Mouse (Mus musculus) spleen, postnatal 10 days (tissue): ENCODE data around the gene Als2cr12.
"Not testable (repeated sequence)": the region's sequence is repeated elsewhere in the genome, so short reads cannot be mapped to it uniquely, and the experiment has no call there.

Source experiments
- DNase-seq, 2 experiments: peaks; one replicate each; pipeline ENCODE4 v3.0.0; 2021 to 2022; ENCODE audit warnings: low spot score in 2 of 2

Als2cr12 gene

DNA sequence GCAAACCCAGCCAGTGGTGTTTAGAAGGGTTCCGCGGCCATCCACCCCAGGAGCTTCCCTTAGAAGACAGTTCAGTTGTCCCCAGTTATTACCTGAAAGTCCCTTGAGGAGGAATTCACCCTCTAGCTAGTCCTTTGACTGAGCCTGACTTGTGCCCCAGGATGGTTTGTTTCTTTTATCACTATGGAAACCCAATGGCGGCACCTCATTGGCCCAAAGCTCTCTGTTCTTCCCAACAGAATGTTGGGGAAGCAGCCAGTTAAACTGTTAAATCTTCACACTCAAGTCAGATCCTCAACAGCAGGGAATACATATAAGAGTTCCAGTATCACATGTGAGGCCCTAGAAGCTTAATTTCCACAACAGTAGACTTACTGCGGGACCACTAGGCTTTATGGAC, at the start of gene Als2cr12:
Gene Als2cr12 (minus strand): TSS at position 180 of the 400 bp plus-strand sequence.
- DNase-seq, result not testable (repeated sequence)

GRCm38 (mm10) chr1:58744645-58745044, 48.9 kb upstream of the Als2cr12 start:
- peak in 1 of 2 experiments; percentile 26 for DNase-seq

- DNase-seq, result no peak
These were observed 47.5 kb upstream of the Als2cr12 start for GRCm38 (mm10) chr1:58743252-58743651.

DNA sequence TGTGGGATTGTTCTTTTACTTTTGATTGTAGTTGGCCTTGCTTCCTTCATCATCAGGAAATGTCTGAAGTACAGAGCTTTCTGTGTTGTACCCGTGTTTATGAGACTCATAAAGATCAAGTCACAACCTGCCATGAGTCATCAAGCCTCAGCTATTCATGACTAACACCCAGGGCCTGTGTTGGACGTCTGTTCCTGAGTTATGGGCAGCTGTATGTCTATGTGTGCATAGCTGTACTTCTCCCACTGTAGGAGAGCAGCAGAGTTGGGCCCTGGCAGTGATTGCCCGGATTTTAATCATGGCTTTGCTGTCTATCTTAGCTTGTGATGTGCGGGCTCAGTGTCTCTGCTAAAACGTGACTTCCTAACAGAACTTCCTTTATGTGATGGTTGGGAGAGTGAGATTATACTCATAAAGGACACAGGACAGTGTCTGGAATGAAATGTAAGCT, 46.8 kb upstream of the Als2cr12 start:
- no peak for DNase-seq

DNA sequence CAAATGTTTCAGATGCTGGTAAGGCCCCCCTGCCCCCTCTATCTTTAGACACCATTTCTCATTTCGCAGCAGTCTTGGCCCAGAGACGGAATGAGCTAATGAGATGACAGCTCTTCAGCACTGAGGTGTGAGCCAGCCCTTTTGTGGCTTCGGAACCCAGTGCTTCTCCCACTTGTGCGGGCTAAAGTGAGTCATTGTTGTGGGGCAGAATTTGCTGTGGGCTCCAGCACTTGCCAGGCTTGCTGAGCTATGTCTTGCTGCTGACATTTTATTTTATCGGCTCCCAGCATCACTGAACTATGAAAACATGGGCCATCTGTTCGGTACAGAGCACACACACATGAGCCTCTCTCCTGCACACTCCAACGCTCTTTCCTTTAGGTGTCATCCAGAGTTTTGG, 43.7 kb upstream of the Als2cr12 start:
- no peak for DNase-seq

GRCm38 (mm10) chr1:58736968-58737367, 41.2 kb upstream of the Als2cr12 start:
- no peak for DNase-seq

DNA sequence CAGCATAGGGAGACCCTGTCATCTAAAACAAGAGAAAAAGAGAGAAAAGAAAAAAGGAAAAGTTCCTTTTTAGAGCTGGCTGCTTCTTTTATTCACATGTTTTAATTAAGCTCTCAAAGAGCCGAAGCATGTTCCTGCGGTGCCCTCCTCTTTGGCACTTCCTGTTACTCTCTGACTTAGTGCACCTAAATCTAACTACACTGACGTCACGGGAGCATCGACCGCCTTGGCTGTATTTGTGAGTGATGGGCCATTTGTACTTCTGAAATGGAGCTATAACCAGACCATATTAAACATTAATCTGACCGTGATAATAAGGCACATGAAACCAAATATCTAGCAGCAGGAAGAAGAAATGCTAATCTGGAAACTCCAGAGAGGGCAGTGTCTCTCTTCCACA, 40.2 kb upstream of the Als2cr12 start:
- DNase-seq, result no peak

GRCm38 (mm10) chr1:58734043-58734920, 38.5 kb upstream of the Als2cr12 start:
- DNase-seq, result no peak

DNA sequence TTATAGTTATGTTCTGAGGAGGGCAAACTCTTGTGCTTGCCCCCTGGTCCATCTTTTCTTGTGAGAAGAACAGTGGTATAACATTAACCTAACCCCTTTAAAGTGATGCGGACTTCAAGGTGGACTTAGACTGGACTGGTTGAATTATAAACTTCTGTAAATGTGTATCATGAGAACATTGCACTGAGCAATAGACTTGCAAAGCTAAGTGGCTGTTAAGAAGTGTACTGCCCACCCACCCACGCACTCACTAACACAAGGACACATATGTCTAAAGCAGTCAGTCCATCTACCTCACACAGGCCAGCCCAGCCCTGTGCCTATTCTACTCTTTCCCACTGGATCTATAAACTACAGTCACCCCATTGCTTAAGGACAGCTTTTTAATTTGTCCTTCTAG, 37.8 kb upstream of the Als2cr12 start:
- DNase-seq, result no peak

- DNase-seq, result no peak
These were observed 32.7 kb upstream of the Als2cr12 start for GRCm38 (mm10) chr1:58728590-58728868.

DNA sequence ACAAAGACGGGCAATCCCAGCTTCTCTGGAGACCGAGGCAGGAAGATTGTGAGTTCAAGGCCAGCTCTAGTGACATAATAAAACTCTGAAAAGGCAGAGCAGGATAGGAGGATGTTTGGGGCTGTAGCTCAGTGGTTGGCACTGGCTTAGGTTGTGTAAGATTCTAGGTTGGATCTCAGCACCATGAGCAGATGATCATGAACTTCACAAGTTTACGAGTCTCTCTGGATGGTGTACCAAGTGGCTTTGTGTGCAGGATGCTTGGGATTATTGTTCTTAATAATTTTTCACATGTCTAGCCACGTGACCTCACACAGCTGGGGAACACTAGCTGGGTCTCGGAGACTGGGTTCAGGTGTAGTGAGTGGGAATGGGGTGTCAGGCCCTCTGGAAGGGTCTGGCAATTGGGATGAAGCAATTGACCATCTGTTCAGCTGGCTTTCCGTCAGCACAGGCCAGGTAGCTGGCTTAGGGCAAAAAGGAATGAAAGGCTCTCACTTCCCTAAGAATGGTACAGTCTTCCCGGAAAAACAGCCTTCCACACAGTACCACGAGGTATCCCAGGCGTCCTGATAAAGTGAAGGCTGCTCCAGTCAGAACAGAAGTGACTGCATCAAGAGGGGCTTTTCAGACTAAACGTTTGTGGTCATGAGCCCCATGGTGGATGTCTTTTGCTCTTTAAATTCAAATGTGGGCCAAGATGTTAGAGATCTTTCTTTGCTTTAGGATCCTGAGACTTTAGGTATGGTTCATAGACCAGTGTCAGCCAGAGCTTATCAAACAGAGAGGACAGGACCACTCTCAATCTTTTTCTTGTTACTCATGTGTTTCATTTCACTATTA, 32.2 kb upstream of the Als2cr12 start:
- no peak for DNase-seq

DNA sequence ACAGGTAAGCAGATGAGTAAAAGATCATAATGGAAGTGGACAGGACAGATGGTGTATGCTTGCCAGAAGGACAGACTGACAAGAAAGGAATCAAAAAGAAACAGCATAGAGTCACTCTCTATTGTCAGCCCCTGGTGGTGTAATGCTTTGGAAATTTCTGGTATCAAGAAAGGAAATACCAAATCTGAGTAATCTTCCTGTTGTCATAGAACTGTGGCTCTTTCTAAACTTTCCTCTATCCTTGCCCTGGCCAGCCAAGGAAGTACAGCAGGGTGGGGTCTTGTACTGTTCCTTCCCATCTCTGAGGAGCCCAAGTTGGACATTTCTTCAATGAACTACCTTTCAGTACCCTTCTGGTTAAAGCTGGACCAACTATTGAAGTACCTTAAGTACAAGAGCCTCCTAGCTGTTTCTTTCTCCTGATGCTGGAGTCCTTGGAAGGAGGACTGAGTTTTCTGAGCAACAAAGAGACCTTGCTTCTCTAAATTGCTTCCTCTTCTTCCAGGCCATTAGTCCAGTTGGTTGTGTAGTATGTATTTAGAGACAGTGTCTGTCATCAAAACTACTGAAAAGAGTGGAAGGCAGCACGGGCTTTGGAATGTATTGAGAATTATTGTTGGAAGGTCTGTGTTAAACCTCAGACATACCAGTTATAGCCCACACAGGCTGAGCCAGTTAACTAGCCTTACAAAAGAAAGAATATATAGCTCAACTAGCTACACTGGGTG, 31.4 kb upstream of the Als2cr12 start:
- no peak for DNase-seq

DNA sequence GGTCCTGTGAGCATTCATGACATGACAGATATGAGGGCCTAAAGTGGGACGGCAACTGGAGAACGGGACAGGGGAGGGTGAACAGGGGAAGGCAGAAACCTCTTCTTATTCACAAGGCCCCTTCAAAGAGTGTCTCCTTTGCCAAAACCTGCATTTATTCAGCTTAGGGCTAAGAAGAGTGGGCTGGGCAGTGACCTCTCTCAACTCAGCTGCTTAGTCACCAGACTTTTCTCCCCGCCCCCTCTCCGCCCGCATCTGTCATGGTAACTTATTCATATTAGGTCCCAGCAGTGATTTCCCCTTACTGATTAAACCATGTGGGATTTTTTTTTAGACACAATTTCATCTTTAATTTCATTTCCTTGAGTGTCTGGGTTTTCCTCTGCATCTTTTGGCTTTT, 30.0 kb upstream of the Als2cr12 start:
- DNase-seq, result no peak

DNA sequence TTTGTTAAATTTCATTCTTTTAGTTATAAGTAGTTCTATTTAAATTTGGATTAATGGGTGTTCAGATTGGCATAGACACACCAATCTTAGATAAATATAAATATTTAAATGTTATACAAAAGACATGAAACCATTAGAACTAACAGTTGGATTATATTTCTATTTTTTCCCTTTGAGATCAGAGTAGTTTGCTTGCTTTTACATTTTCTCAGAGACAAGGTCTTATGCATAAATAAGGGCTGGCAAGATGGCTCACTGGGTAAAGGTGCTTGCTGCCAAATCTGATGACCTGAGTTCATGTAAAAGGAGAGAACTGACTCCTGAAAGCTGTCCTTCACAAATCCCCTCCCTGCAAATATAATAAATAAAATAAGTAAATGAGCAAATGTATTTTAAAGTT, 29.3 kb upstream of the Als2cr12 start:
- DNase-seq, result no peak

GRCm38 (mm10) chr1:58724533-58724932, 28.7 kb upstream of the Als2cr12 start:
- no peak for DNase-seq

DNA sequence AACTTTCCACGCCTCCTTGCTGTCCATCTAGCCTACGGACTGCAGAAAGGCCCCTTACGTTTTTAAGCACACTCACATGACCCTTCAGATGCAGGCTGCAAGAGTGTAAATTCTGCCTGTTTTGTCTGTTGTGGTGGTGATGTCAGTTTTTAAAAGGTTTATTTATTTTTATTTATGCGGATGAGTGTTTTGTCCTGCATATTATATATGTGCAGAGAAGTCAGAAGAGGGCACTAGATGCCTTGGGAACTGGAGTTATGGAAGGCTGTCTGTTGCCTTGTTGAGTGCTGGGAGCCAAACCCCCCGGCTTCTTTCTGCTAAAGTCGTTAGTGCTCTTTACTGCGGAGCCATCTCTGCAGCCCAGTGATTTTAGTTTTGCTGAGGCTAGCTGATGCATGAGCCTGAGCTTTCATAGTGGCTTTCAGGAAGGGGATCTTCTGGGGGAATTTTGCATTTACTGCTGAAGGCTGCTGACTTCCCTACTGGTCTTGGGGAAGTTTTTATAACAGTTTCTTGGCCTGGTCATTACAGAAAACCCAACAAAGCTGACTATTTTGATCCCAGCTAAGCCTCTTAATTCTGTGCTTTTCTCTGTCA, 28.1 kb upstream of the Als2cr12 start:
- DNase-seq, result no peak

DNA sequence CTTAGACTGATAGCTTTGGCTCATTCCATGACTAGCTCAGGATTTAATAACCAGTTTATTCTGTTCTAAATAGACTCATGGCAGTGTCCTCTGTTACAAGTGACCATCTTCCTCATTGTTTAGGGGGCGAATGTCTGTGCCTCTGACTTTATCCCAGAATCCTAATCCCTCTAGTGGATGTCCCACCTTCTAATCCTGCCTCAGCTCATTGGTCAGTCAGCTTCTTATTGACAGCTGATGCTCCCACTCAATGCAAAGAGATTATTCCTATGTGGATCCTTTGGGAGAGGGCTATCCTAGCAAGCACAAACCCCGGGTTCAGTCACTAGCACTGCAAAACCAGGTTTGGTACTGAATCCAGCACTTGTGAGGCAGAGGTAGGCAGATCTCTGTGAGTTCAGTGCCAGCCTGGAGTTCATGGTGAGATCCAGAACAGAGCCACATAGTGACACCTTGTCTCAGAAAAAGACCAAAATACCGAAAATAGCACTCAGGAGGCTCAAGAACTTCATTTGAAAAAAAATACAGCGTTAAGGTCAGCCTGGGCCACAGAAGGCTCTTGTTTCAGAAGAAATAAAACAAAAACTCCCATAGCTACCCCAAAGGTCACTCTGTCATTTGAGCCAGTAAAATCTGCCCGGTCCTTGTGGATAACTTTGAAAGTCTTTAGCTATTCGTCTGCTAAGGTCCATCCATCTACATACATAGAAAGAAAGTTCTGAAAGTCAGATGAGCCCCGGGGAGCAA, 27.4 kb upstream of the Als2cr12 start:
- no peak for DNase-seq

GRCm38 (mm10) chr1:58722115-58722938, 26.5 kb upstream of the Als2cr12 start:
- DNase-seq, result no peak

DNA sequence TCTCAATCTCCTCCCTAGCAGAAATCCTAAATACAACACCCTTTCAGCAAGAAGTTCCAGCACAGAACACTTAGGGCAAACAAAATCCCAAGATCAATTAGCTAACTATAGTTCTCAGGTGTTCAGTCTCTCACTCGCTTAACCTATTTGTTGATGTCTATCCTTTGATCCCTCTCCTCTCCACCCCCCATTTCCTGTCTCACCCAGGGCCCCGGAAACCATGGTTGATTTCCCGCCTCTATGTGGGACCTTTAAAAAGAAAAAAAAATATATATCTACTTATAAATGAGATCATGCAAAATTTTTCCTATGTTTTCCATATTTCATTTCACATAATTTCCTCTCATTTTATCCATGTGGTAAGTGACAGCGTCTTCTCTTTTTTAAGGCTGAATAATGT, 25.2 kb upstream of the Als2cr12 start:
- no peak for DNase-seq

DNA sequence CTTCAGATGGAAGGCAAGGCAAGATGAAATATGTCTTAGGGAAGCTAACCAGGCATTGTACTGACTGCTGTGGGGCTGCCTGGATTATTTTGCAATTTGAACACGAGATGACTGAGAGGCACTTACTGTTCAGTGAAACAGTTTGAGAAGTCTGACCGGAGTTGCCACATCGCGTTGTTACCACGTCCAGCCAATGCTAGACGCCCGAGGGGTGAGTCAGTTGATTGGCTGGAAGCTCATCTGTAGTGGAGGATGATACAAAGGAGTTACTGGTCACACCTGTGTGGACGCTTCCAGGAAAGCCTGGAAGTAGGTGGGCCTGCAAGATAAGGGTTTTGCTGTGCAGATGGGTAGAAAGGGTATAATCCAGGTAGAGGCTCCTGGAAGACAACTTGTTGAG, 24.3 kb upstream of the Als2cr12 start:
- no peak for DNase-seq
